Mouse (Mus musculus) subcutaneous adipose tissue, adult 2 months (tissue): ENCODE data around the gene Gab3. TPM values are rescaled to one million over a fixed set of nuclear protein-coding genes. Genes with fewer than 3 reads are reported as not detected.

Source experiments
- polyA plus RNA-seq: library from polyadenylated mRNA; depleted of rRNA; stranded (reverse); fragments of >200 nt; gene quantifications from 2 replicates; pipeline ENCODE4 v1.2.3, GENCODE M21; 2012; ENCODE audit warnings: low replicate concordance; rRNA removed

Gene Gab3
- 1.3 and 1.7 TPM in 2 replicates for polyA plus RNA-seq

DNA sequence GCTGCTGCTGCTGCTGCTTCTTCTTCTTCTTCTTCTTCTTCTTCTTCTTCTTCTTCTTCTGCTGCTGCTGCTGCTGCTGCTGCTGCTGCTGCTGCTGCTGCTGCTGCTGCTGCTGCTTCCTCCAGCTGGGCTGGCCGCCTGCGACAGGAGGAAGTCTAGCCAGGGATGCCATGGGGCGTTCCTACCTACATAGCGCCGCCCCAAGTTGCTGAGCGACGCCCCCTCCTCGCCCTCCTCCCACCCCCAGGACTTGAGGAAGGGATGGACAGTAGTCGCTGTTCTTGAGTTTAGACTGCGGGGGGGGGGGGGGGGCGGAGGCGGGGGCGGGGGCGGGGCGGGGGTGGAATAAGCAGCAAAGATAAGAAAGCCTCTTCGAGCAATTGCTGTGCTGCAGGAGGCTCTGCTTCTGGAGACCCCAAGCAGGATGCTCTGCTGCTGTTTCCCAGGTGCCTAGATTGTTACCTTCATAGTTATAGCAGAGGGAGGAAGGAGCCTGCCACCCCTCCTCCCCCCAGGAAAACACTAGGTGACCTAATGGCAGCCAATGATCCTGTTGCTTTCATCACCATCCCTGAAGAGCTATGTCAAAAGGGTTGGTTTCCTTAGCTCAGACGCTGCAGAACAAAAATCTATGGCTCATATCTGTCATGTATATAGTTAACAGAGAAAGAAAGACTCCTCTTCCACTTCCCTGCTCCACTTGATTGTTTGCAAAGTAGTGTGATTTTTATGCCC is at the start of gene Gab3:
Gene Gab3 (minus strand): TSS at position 685 of the 735 bp plus-strand sequence.

DNA sequence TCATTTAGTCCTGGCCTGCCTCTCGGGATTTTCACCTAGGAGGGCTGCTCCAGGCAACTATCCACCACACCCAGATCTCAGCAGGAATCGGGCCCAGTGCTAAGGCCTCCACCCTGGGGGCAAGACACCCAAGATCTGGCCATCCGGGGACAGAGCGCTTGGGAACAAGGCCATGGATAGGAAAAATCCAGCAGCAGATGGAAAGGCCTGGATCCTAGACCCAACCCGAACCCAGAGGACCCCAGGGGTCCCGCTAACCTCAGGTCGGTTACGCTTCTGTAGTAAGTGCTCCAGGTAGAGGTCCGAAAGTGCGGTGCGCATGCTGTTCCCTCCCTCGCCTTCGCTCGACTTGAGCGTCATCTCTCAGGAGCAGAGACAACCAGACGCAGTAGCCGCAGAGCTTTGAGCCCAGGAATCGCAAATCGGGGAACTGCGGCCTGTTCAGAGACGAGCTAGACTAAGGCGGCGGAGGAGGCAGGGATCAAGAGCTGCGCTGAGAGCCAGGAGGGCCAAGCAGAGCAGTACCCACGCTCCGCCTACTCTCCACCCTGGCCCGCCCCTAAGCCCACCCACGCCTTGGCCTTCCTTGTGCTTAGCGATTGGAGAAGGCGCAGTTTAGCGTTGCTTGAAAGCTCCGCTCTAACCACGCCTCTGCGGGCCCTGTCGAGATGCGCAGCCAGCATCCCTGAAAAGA is 45.4 kb upstream of the Gab3 start, which contains the start of gene Mpp1:
Gene Mpp1 (minus strand): TSS at position 550 of the 694 bp plus-strand sequence.

DNA sequence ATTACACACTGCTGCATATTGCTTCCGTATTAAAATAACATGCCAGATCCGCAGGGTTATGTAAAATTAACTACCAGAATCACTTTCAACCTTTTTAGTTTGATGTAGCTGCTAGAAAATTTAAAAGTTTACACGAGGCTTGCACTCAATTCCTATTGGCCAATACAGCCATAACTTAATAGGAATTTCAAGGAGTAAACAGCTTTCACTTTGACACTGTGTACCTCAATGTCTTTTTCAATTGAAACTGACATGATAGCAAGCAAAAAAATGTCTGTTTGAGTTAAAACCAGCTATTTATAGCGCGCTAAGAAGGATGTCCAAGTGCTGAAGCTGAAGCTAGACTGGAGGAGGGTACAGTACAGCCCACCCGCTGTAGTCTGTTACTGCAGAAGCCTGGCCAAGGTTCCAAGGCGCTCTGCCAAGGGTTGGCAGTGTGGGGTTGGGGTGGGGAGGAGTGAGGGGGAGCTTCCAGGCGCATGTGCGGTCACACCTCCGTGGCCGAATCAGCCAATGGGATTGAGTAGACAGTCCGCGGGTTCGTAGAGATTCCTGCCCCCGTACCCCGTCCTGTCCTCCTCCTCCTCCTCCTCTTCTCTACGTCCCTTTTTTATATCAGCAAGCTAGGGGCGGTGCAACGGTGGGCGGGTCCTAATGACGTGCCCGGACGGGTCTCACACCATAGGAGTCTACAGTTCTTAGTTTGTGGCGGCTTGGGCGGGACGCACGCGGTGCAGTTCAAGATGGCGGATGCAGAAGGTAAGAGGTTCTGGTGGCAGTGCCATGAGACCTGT is 10.3 kb upstream of the Gab3 start, which contains the start of gene Dkc1:
Gene Dkc1 (plus strand): TSS at position 486 of the 794 bp plus-strand sequence.

Other genes starting within 250 kb of the Gab3 start
- 0.04 and 0.08 TPM in 2 replicates for gene Gm5936, start 248.3 kb downstream of the Gab3 start, polyA plus RNA-seq
- gene Dkc1, start 10.4 kb upstream of the Gab3 start, polyA plus RNA-seq, result 11.5 and 17.9 TPM in 2 replicates
- gene Mpp1, start 45.6 kb upstream of the Gab3 start, polyA plus RNA-seq, result 95.2 and 111 TPM in 2 replicates
- not detected in 2 replicates for gene Smim9, start 78.3 kb upstream of the Gab3 start, polyA plus RNA-seq